Mouse (Mus musculus) frontal cortex, postnatal 36 days (tissue): ENCODE results near the gene Slc15a5.

Experiments used
- DNase-seq, 2 experiments: peaks; one replicate each; pipeline ENCODE4 v3.0.0; 2022; ENCODE audit warnings: low spot score in 2 of 2

Gene Slc15a5

GRCm38 (mm10) chr6:137962836-137963235 is 116.9 kb downstream of the Slc15a5 start:
- no peak for DNase-seq

- DNase-seq, result no peak
These were observed 119.5 kb downstream of the Slc15a5 start for GRCm38 (mm10) chr6:137960023-137960778.

GRCm38 (mm10) chr6:137957630-137958029 is 122.1 kb downstream of the Slc15a5 start:
- DNase-seq, result no peak

- no peak for DNase-seq
These were observed 122.8 kb downstream of the Slc15a5 start for GRCm38 (mm10) chr6:137956783-137957429.

GRCm38 (mm10) chr6:137946520-137946919 is 133.2 kb downstream of the Slc15a5 start:
- no peak for DNase-seq

GRCm38 (mm10) chr6:137940374-137941218 is 139.1 kb downstream of the Slc15a5 start:
- DNase-seq, result no peak

- DNase-seq, result no peak
These were observed 142.2 kb downstream of the Slc15a5 start for GRCm38 (mm10) chr6:137937541-137937940.

- DNase-seq, result no peak
These were observed 143.4 kb downstream of the Slc15a5 start for GRCm38 (mm10) chr6:137936268-137936667.

- no peak for DNase-seq
These were observed 143.9 kb downstream of the Slc15a5 start for GRCm38 (mm10) chr6:137935857-137936256.

- peak; percentile 45 to 54 for DNase-seq
These were observed 144.4 kb downstream of the Slc15a5 start for GRCm38 (mm10) chr6:137935341-137935740.

GRCm38 (mm10) chr6:137934545-137935298 is 145.0 kb downstream of the Slc15a5 start:
- DNase-seq, result peak; percentile 71 to 92
